Mouse (Mus musculus) myocyte (in vitro differentiated cells): ENCODE data around the gene Myo1d.

Experiments
- CEBPB ChIP-seq: IDR thresholded peaks from 2 replicates; pipeline ENCODE4 v1.6.1; 2011; ENCODE audit warnings: mild to moderate bottlenecking, moderate library complexity; ENCODE audit not compliant: poor library complexity, insufficient read depth, severe bottlenecking
- E2F4 ChIP-seq: IDR thresholded peaks from one replicate; pipeline ENCODE4 v1.6.1; 2011; ENCODE audit warnings: mild to moderate bottlenecking, control low read depth, moderate library complexity; ENCODE audit not compliant: insufficient read depth
- MAX ChIP-seq: IDR thresholded peaks from one replicate; pipeline ENCODE4 v1.6.1; 2011; ENCODE audit warnings: low read depth, mild to moderate bottlenecking, control low read depth
- MYOD1 ChIP-seq, 3 experiments: IDR thresholded peaks; one replicate each; pipeline ENCODE4 v1.6.1; 2011; ENCODE audit warnings: control low read depth in 2 of 3, low read depth in 2 of 3, mild to moderate bottlenecking in 2 of 3, moderate library complexity in 1 of 3; ENCODE audit not compliant: insufficient read length in 2 of 3, control insufficient read depth in 1 of 3
- MYOG ChIP-seq, 3 experiments: IDR thresholded peaks; one replicate each; pipeline ENCODE4 v1.6.1; 2011; ENCODE audit warnings: control low read depth in 2 of 3, low read depth in 2 of 3, mild to moderate bottlenecking in 2 of 3; ENCODE audit not compliant: insufficient read length in 2 of 3, control insufficient read depth in 1 of 3, insufficient read depth in 1 of 3
- POLR2A ChIP-seq: IDR thresholded peaks from one replicate; pipeline ENCODE4 v1.6.1; 2011; ENCODE audit warnings: low read depth, mild to moderate bottlenecking, control low read depth, moderate library complexity; ENCODE audit not compliant: insufficient read length
- POLR2AphosphoS2 ChIP-seq: IDR thresholded peaks from one replicate; pipeline ENCODE4 v1.6.1; 2011; ENCODE audit warnings: low read depth, control low read depth; ENCODE audit not compliant: insufficient read length
- TCF12 ChIP-seq: IDR thresholded peaks from one replicate; pipeline ENCODE4 v1.6.1; 2011; ENCODE audit warnings: mild to moderate bottlenecking, control low read depth; ENCODE audit not compliant: poor library complexity, insufficient read depth, severe bottlenecking
- USF1 ChIP-seq: IDR thresholded peaks from one replicate; pipeline ENCODE4 v1.6.1; 2011; ENCODE audit warnings: low read depth, mild to moderate bottlenecking, control low read depth, moderate library complexity

DNA sequence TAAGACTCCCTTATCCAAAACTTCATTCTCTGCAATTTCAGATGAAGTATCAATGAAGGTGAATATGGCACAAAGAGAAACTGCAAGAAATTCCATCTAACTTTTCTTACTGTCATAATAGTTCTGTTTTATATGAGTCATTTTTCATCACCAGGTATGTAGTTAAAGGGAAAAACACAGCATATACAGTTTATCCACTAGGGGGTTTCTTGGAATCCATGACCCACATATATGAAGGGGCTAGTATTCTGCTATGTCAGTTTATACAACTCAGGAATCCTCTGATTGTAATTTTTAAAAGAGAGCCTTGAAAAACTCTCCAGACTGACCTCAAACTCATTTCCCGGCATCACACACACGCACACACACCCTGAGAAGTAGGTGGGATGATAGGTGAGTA, 2.1 kb downstream of the Myo1d start:
- TF ChIP-seq MYOG (IDR thresholded peaks at IDR 0.05; ENCODE audit: control insufficient read depth in 1 of 3, insufficient read depth in 1 of 3, insufficient read length in 2 of 3, low read depth in 2 of 3) (no peak), MYOD1 (IDR thresholded peaks at IDR 0.05; ENCODE audit: control insufficient read depth in 1 of 3, insufficient read length in 2 of 3, low read depth in 2 of 3) (no peak), TCF12 (no peak), POLR2A (no peak), MAX (no peak), USF1 (no peak), POLR2AphosphoS2 (no peak), CEBPB (no peak), E2F4 (no peak)
